Mouse (Mus musculus) midbrain, embryonic 12.5 days (tissue): ENCODE data around the gene Hcfc2. TPM values are rescaled to one million over a fixed set of nuclear protein-coding genes. Genes with fewer than 3 reads are reported as not detected.

ENCODE experiments used
- ATAC-seq: fragments of 200-750 bp; cut with Nextera tagmentation; 2 replicates; pipeline ENCODE4 v1.8.0; 2017; ENCODE audit warnings: low read depth, moderate TSS enrichment, moderate library complexity; ENCODE audit not compliant: low FRiP score
- H3K27ac ChIP-seq: fragments of 300-500 bp; sonication (generic); replicated peaks from 2 replicates; pipeline ENCODE4 v1.5.1; 2016; ENCODE audit warnings: mild to moderate bottlenecking
- H3K27me3 ChIP-seq: fragments of 300-500 bp; sonication (generic); 2 replicates; pipeline ENCODE4 v1.6.1; 2016; ENCODE audit warnings: mild to moderate bottlenecking
- H3K36me3 ChIP-seq: fragments of 300-500 bp; sonication (generic); 2 replicates; pipeline ENCODE4 v1.6.1; 2016
- H3K4me1 ChIP-seq: fragments of 300-500 bp; sonication (generic); 2 replicates; pipeline ENCODE4 v1.6.1; 2016
- H3K4me2 ChIP-seq: fragments of 300-500 bp; sonication (generic); replicated peaks from 2 replicates; pipeline ENCODE4 v1.6.1; 2016; ENCODE audit warnings: mild to moderate bottlenecking, moderate library complexity
- H3K4me3 ChIP-seq: fragments of 300-500 bp; sonication (generic); 2 replicates; pipeline ENCODE4 v1.5.1; 2016; ENCODE audit warnings: mild to moderate bottlenecking
- H3K9ac ChIP-seq: fragments of 300-500 bp; sonication (generic); replicated peaks from 2 replicates; pipeline ENCODE4 v1.6.1; 2016; ENCODE audit warnings: mild to moderate bottlenecking, moderate library complexity
- H3K9me3 ChIP-seq: fragments of 300-500 bp; sonication (generic); 2 replicates; pipeline ENCODE4 v1.6.1; 2016; ENCODE audit warnings: mild to moderate bottlenecking
- WGBS: fragments of 180-500 bp; shearing (Covaris S2); methylation state at CpG from one replicate; pipeline ENCODE4 v1.1.7; 2016; 5-methylcytosine and 5-hydroxymethylcytosine counted together
- polyA plus RNA-seq: library from polyadenylated mRNA; unstranded; fragments of >200 nt; fragmentation: Nextera tagmentation; extraction: Ambion mirVana; gene quantifications from 2 replicates; pipeline ENCODE4 v1.2.1, GENCODE M21; 2016

Gene Hcfc2
- polyA plus RNA-seq, 1 experiment from 2014 or later: 43.3 TPM

DNA sequence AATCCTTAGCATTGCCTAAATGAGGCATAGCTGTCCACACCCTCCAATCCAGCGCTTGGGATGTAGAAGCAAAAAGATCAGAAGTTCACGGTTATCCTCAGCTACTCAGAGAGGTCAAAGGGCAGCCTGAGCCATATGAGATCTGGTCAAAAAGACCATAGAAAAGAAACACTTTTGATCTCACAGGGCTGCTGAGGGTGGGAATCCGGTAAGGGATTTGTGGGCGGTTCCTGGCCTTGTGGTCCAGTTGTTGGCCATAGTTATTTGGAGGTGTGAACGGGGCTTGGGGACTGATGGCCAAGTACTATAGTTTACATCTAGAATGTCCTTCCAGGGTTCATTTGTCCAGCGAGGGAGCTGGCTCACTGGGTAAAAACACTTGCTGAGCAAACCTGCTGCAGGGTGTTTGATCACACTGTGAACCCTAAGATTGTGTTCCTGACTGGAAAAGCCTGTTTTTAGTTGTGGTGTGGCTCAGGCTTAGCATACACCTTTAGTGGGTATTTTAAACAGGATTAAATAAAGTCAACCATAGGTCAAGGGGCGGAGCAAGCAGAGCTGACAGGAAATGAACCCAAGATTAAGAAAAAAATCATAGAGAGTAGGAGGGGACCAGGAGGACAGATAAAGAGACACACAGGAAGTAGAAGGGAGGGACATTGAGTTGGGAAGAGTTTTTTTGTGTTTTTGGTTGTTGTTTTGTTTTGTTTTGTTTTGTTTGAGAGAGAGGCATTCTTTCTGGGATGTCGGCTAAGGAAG is 83.0 kb downstream of the Hcfc2 start:
- H3K9me3 ChIP-seq: no peaks in the 10 kb centered on the region
- H3K27ac ChIP-seq: no peak overlapping the region
- H3K36me3 ChIP-seq: no peaks in the 10 kb centered on the region
- H3K27me3 ChIP-seq: no peaks in the 10 kb centered on the region
- no peak overlapping the region for H3K4me3 ChIP-seq
- H3K9ac ChIP-seq: no peak overlapping the region
- peaks cover 7% of the 10 kb centered on the region; the same call in 1 of the 2 replicates for H3K4me1 ChIP-seq
- WGBS: 76% methylated on average over 8 of the region's 8 CpGs
- no peak overlapping the region for H3K4me2 ChIP-seq
- ATAC-seq: no peak

DNA sequence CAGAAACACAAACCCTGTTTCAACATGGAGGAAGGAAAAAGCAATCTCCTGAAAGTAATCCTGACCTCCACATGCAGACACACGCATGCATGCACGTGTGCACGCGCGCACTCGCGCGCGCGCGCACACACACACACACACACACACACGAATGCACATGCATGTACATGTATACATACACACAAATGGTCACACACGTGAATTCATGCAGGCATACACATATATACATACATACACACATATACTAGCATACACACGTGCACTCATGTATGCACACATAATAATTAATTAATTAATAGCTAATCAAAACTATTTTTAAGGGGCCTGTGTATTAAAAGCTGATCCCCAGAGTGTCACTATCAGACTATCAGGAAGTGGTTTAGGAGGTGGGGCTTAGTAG is 83.9 kb downstream of the Hcfc2 start:
- Histone ChIP-seq H3K4me2 (no peak overlapping the region), H3K27me3 (no peaks in the 10 kb centered on the region), H3K27ac (no peak overlapping the region), H3K36me3 (no peaks in the 10 kb centered on the region), H3K9me3 (no peaks in the 10 kb centered on the region), H3K4me3 (no peak overlapping the region), H3K4me1 (peaks cover 7% of the 10 kb centered on the region; the same call in 1 of the 2 replicates), H3K9ac (no peak overlapping the region)
- no peak for ATAC-seq
- WGBS: 98% methylated on average over 14 of the region's 14 CpGs

DNA sequence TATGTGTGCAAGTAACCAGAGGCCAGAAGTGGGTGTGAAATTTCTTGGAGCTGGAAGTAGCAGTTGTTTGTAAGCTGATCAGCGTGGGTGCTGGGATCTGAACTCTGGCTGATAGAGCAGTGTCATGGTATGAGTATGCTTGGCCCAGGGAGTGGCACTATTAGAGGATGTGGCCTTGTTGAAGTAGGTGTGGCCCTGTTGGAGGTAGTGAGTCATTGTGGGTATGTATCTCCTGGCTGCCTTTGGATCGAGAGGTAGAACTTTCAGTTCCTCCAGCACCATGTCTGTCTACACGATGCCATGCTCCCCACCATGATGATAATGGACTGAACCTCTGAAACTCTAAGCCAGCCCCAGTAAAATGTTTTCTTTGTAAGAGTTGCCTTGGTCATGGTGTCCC is 84.4 kb downstream of the Hcfc2 start:
- Histone ChIP-seq H3K36me3 (no peaks in the 10 kb centered on the region), H3K27me3 (no peaks in the 10 kb centered on the region), H3K9ac (no peak overlapping the region), H3K9me3 (no peaks in the 10 kb centered on the region), H3K4me3 (no peak overlapping the region), H3K4me1 (peaks cover 7% of the 10 kb centered on the region; the same call in 1 of the 2 replicates), H3K27ac (no peak overlapping the region), H3K4me2 (no peak overlapping the region)
- ATAC-seq: no peak
- 94% methylated on average over 3 of the region's 3 CpGs for WGBS

DNA sequence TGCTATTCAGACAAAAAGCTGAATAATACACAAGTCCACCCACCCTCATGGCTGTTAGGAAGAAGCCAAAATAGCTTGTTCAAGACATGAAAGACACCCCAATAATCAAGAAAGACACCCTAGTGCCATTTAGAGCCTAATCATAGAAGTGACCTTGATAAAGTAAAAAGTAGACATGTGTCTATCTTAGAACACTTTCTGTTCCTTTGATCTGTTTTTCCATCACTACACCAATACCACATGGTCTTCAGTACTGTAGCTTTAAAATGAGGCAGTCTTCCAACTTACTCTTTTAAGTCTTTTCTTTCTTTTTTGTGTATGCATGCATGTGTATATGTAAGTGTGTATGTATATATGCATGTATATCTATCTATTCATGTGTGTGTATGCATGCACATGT is 84.9 kb downstream of the Hcfc2 start:
- ATAC-seq: no peak
- Histone ChIP-seq H3K4me1 (peaks cover 7% of the 10 kb centered on the region; the same call in 1 of the 2 replicates), H3K36me3 (no peaks in the 10 kb centered on the region), H3K4me3 (no peak overlapping the region), H3K27me3 (no peaks in the 10 kb centered on the region), H3K27ac (no peak overlapping the region), H3K9me3 (no peaks in the 10 kb centered on the region), H3K9ac (no peak overlapping the region), H3K4me2 (no peak overlapping the region)

DNA sequence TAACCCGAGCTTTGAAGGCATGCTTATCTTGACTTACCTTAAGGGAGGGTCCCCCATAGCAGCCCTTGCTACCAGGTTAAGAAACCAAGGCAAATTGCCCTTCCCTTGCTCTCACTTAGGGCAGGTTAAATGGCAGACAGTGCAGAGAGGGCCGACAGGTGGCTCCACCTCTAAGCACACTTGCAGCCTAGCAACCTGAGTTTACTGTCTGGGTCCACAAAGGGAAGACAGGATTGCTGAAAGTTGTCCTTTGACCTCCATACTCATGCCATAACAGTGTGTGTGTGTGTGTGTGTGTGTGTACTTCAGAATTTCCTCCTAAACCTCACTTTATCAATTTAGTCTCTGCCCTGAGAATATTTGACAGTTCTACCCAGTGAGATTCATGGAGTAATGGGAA is 86.5 kb downstream of the Hcfc2 start:
- ATAC-seq: no peak
- H3K4me1 ChIP-seq: peaks cover 7% of the 10 kb centered on the region; the same call in 1 of the 2 replicates
- H3K27ac ChIP-seq: no peak overlapping the region
- H3K36me3 ChIP-seq: no peaks in the 10 kb centered on the region
- no peak overlapping the region for H3K9ac ChIP-seq
- WGBS: 45% methylated on average over 2 of the region's 2 CpGs
- no peak overlapping the region for H3K4me2 ChIP-seq
- H3K4me3 ChIP-seq: no peak overlapping the region
- no peaks in the 10 kb centered on the region for H3K9me3 ChIP-seq
- no peaks in the 10 kb centered on the region for H3K27me3 ChIP-seq

DNA sequence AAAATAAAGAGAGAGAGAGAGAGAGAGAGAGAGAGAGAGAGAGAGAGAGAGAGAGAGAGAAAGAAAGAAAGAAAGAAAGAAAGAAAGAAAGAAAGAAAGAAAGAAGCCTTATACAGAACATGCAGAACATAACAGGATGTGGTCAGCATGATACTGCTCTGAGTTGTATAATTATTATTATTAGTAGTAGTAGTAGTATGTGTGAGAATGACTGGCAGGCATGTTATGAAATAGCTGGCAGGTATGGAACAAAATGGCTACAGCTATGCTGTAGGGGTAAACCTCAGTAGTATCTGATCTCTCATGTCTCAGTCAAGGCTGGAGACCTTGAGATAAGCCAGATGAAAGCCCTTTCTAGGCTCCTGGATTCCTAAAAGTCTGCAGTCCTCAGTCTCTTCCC is 93.2 kb downstream of the Hcfc2 start:
- H3K4me1 ChIP-seq: no peaks in the 10 kb centered on the region
- no peaks in the 10 kb centered on the region for H3K27me3 ChIP-seq
- no peak overlapping the region for H3K4me3 ChIP-seq
- ATAC-seq: no peak
- H3K9me3 ChIP-seq: 0 out of 2 replicates have a peak, but pooled peaks cover 2% of the 10 kb centered on the region
- H3K27ac ChIP-seq: no peak overlapping the region
- H3K36me3 ChIP-seq: no peaks in the 10 kb centered on the region
- no peak overlapping the region for H3K9ac ChIP-seq
- H3K4me2 ChIP-seq: no peak overlapping the region

DNA sequence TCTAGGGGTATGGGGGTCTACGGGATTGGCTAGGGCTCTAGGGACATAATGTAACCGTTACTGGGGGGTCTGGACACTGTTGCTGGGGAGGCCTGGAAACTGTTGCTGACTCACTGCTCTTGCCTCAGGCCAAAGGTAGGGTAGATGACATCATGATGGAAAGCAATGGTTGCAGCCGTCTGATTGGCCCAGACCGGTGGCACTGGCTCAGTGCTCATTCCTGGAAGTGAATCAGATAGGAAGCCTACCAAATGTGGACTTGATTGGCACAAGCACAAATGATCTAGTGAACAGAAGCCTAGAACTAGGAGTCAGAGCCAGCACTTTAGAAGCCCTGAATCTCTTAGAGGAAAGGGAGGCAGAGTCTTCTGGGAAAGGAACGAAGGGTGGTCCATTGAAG is 94.5 kb downstream of the Hcfc2 start:
- H3K27ac ChIP-seq: no peak overlapping the region
- ATAC-seq: no peak

DNA sequence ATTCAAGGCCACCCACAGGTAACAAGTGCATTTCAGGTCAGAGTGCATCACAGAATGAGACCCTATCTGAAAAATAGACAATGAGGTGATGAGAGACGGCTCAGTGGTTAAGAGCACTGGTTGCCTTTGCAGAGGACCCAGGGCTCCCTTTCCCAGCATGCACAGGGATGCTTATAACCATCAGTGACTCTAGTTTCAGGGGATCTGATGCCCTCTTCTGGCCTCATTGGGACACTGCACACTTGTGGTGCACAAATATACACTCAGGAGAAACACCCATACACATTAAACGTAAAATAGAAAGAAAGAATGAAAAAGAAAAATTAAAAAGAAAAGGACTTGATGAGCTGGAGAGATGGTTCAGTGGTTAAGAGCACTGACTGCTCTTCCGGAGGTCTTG is 95.8 kb downstream of the Hcfc2 start:
- no peak overlapping the region for H3K4me2 ChIP-seq
- no peak overlapping the region for H3K27ac ChIP-seq
- H3K27me3 ChIP-seq: peaks cover 3% of the 10 kb centered on the region; the same call in 1 of the 2 replicates
- peaks cover 4% of the 10 kb centered on the region; the same call in 1 of the 2 replicates for H3K4me1 ChIP-seq
- H3K9ac ChIP-seq: no peak overlapping the region
- no peak overlapping the region for H3K4me3 ChIP-seq
- WGBS: 93% methylated on average over 3 of the region's 3 CpGs
- no peaks in the 10 kb centered on the region for H3K36me3 ChIP-seq
- 0 out of 2 replicates have a peak, but pooled peaks cover 2% of the 10 kb centered on the region for H3K9me3 ChIP-seq
- no peak for ATAC-seq

More for the DNA sequence above, 94.5 kb downstream of the Hcfc2 start:
- H3K9ac ChIP-seq: no peak overlapping the region
- H3K9me3 ChIP-seq: 0 out of 2 replicates have a peak, but pooled peaks cover 2% of the 10 kb centered on the region
- no peak overlapping the region for H3K4me2 ChIP-seq
- WGBS: 90% methylated on average over 5 of the region's 5 CpGs
- no peaks in the 10 kb centered on the region for H3K36me3 ChIP-seq
- no peaks in the 10 kb centered on the region for H3K4me1 ChIP-seq
- peaks cover 3% of the 10 kb centered on the region; the same call in 1 of the 2 replicates for H3K27me3 ChIP-seq
- no peak overlapping the region for H3K4me3 ChIP-seq

Other genes with a start within 250 kb of the Hcfc2 start
- gene Gm1553, start 203.5 kb upstream of the Hcfc2 start, polyA plus RNA-seq: not detected in 2 replicates
- 35.5 and 40.6 TPM in 2 replicates for gene 1190007I07Rik, start 72.9 kb upstream of the Hcfc2 start, polyA plus RNA-seq
- gene Tdg, start 66.3 kb upstream of the Hcfc2 start, polyA plus RNA-seq: 290 and 294 TPM in 2 replicates
- 3.1 and 3.6 TPM in 2 replicates for gene Glt8d2, start 5.5 kb upstream of the Hcfc2 start, polyA plus RNA-seq
- gene Nfyb, start 68.0 kb downstream of the Hcfc2 start, polyA plus RNA-seq: 58.3 and 69.0 TPM in 2 replicates
- gene Txnrd1, start 137.8 kb downstream of the Hcfc2 start, polyA plus RNA-seq: 174 and 176 TPM in 2 replicates
- gene Eid3, start 170.5 kb downstream of the Hcfc2 start, polyA plus RNA-seq: 0.69 and 0.80 TPM in 2 replicates